Mouse (Mus musculus) embryonic facial prominence, embryonic 10.5 days (tissue): ENCODE results near the gene Ube2i. TPM values are rescaled to one million over a fixed set of nuclear protein-coding genes. Genes with fewer than 3 reads are reported as not detected.
"Not testable (repeated sequence)": the region's sequence is repeated elsewhere in the genome, so short reads cannot be mapped to it uniquely, and the experiment has no call there.

Source experiments
- DNase-seq: peaks from one replicate; pipeline ENCODE4 v3.0.0-alpha.2; 2017; ENCODE audit warnings: low spot score
- H3K27ac ChIP-seq: fragments of 300-500 bp; sonication (generic); replicated peaks from 2 replicates; pipeline ENCODE4 v1.5.1; 2016; ENCODE audit warnings: mild to moderate bottlenecking
- H3K27me3 ChIP-seq: fragments of 300-500 bp; sonication (generic); replicated peaks from 2 replicates; pipeline ENCODE4 v1.6.1; 2016; ENCODE audit warnings: low read depth, mild to moderate bottlenecking; ENCODE audit not compliant: poor library complexity, severe bottlenecking
- H3K36me3 ChIP-seq: fragments of 300-500 bp; sonication (generic); replicated peaks from 2 replicates; pipeline ENCODE4 v1.6.1; 2016; ENCODE audit warnings: mild to moderate bottlenecking, moderate library complexity
- H3K4me1 ChIP-seq: fragments of 300-500 bp; sonication (generic); 2 replicates; pipeline ENCODE4 v1.6.1; 2016
- H3K4me3 ChIP-seq: fragments of 300-500 bp; sonication (generic); 2 replicates; pipeline ENCODE4 v1.5.1; 2016; ENCODE audit warnings: mild to moderate bottlenecking, moderate library complexity
- H3K9me3 ChIP-seq: fragments of 300-500 bp; sonication (generic); 2 replicates; pipeline ENCODE4 v1.6.1; 2016; ENCODE audit warnings: mild to moderate bottlenecking
- WGBS: fragments of 180-500 bp; shearing (Covaris S2); methylation state at CpG from one replicate; pipeline ENCODE4 v1.1.7; 2016; 5-methylcytosine and 5-hydroxymethylcytosine counted together
- polyA plus RNA-seq: library from polyadenylated mRNA; unstranded; fragments of >200 nt; fragmentation: Nextera tagmentation; extraction: Ambion mirVana; gene quantifications from 2 replicates; pipeline ENCODE4 v1.2.1, GENCODE M21; 2016

Ube2i gene
- polyA plus RNA-seq, 1 experiment from 2014 or later = 961 TPM

- Histone ChIP-seq H3K4me1 (peaks cover 22% of the 10 kb centered on the region), H3K9me3 (no peaks in the 10 kb centered on the region), H3K36me3 (peaks cover 32% of the 10 kb centered on the region), H3K27me3 (peaks cover 17% of the 10 kb centered on the region), H3K27ac (no peak overlapping the region), H3K4me3 (no peak overlapping the region)
- no peak for DNase-seq
- 83% methylated on average over 18 of the region's 18 CpGs for WGBS
Measured at GRCm38 (mm10) chr17:25248033-25248750, 26.2 kb downstream of the Ube2i start.

- Histone ChIP-seq H3K4me1 (peaks cover 32% of the 10 kb centered on the region), H3K4me3 (peak overlapping the region; percentile 11; the same call in 1 of the 2 replicates), H3K9me3 (no peaks in the 10 kb centered on the region), H3K36me3 (peaks cover 55% of the 10 kb centered on the region), H3K27me3 (no peaks in the 10 kb centered on the region), H3K27ac (no peak overlapping the region)
- WGBS = 81% methylated on average over 16 of the region's 16 CpGs
- DNase-seq = peak; percentile 31
Measured at GRCm38 (mm10) chr17:25244239-25244638, 30.2 kb downstream of the Ube2i start.

- H3K36me3 ChIP-seq = peaks cover 55% of the 10 kb centered on the region
- 88% methylated on average over 11 of the region's 11 CpGs for WGBS
Measured at GRCm38 (mm10) chr17:25243131-25243780, 31.2 kb downstream of the Ube2i start.

GRCm38 (mm10) chr17:25239695-25240636, 34.5 kb downstream of the Ube2i start, which contains the start of the genes Gnptg and Tsr3:
Gnptg (minus strand) TSS chr17:25240124.
Tsr3 (plus strand) TSS chr17:25240170.
- WGBS = under 1% methylated on average over 80 of the region's 80 CpGs
- Histone ChIP-seq H3K4me3 (peak within 1 kb of the TSS; percentile 100), H3K9me3 (no peaks in the 10 kb centered on the region), H3K4me1 (peaks cover 28% of the 10 kb centered on the region), H3K36me3 (peaks cover 61% of the 10 kb centered on the region), H3K27ac (peak within 1 kb of the TSS; percentile 93), H3K27me3 (no peaks in the 10 kb centered on the region)
- DNase-seq = peak; percentile 94

More at GRCm38 (mm10) chr17:25243131-25243780, 31.2 kb downstream of the Ube2i start:
- Histone ChIP-seq H3K27ac (no peak overlapping the region), H3K4me1 (peaks cover 36% of the 10 kb centered on the region), H3K9me3 (no peaks in the 10 kb centered on the region), H3K27me3 (no peaks in the 10 kb centered on the region), H3K4me3 (no peak overlapping the region; the same call in 1 of the 2 replicates)
- DNase-seq = no peak

GRCm38 (mm10) chr17:25235635-25236034, 38.8 kb downstream of the Ube2i start:
- Histone ChIP-seq H3K4me3 (no peak overlapping the region), H3K9me3 (no peaks in the 10 kb centered on the region), H3K36me3 (peaks cover 38% of the 10 kb centered on the region), H3K27me3 (no peaks in the 10 kb centered on the region), H3K27ac (no peak overlapping the region), H3K4me1 (peaks cover 12% of the 10 kb centered on the region)
- DNase-seq = no peak
- WGBS = 81% methylated on average over 9 of the region's 9 CpGs

DNA sequence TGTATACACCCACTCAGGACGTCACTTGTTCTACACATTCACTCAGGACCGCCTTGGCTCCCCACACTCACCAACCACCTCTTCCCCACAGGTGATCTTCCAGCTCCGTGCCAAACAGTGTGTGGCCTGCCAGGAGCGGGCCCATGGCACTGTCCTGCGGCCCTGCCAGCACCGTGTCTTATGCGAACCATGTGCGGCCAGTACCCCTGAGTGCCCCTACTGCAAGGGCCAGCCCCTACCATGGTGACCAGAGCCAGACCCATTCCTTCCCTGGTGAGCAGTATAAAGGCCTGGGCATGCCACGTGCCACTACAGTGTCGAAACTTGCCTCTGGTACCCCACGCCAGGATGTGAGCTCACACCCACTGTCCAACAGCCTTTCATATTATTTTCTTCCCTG, 42.8 kb downstream of the Ube2i start:
- not testable (repeated sequence) for H3K4me1 ChIP-seq, H3K27ac ChIP-seq, H3K27me3 ChIP-seq, DNase-seq, H3K9me3 ChIP-seq, H3K4me3 ChIP-seq
- H3K36me3 ChIP-seq = peaks cover 70% of the 10 kb centered on the region
- 88% methylated on average over 6 of the region's 11 CpGs for WGBS

GRCm38 (mm10) chr17:25230700-25231099, 43.7 kb downstream of the Ube2i start:
- WGBS = 93% methylated on average over 3 of the region's 3 CpGs

GRCm38 (mm10) chr17:25230014-25230655, 44.3 kb downstream of the Ube2i start:
- not testable (repeated sequence) for DNase-seq, H3K27ac ChIP-seq, H3K4me3 ChIP-seq, H3K9me3 ChIP-seq, H3K27me3 ChIP-seq, H3K4me1 ChIP-seq
- peaks cover 71% of the 10 kb centered on the region for H3K36me3 ChIP-seq
- 80% methylated on average over 17 of the region's 17 CpGs for WGBS

More at GRCm38 (mm10) chr17:25230700-25231099, 43.7 kb downstream of the Ube2i start:
- Histone ChIP-seq H3K27me3 (no peaks in the 10 kb centered on the region), H3K27ac (no peak overlapping the region), H3K9me3 (no peaks in the 10 kb centered on the region), H3K36me3 (peaks cover 71% of the 10 kb centered on the region), H3K4me3 (no peak overlapping the region), H3K4me1 (no peaks in the 10 kb centered on the region)
- no peak for DNase-seq

DNA sequence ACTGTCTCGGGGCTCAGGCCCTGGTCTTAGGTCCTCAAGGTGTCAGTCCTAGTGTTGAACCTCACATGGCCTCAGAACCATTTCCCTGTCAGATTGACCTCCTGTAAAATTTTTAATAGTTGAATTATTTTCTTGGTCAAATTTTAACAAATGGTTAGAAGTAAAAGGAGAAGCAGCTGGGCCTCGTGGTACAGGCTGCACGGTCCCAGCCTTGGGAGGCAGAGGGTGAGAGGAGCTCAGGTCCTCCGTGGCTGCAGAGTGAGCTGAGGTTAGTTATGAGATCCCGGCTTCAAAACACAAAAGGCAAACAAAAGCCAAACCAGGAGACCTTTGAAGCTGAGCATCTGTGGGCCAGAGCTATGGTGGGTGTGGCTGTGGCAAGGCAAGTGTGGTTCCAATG, 46.4 kb downstream of the Ube2i start:
- H3K4me1 ChIP-seq = no peaks in the 10 kb centered on the region
- 84% methylated on average over 5 of the region's 5 CpGs for WGBS
- H3K27me3 ChIP-seq = 0 out of 2 replicates have a peak, but pooled peaks cover 2% of the 10 kb centered on the region
- H3K9me3 ChIP-seq = no peaks in the 10 kb centered on the region
- no peak overlapping the region for H3K4me3 ChIP-seq
- no peak for DNase-seq
- H3K27ac ChIP-seq = no peak overlapping the region
- peaks cover 75% of the 10 kb centered on the region for H3K36me3 ChIP-seq

DNA sequence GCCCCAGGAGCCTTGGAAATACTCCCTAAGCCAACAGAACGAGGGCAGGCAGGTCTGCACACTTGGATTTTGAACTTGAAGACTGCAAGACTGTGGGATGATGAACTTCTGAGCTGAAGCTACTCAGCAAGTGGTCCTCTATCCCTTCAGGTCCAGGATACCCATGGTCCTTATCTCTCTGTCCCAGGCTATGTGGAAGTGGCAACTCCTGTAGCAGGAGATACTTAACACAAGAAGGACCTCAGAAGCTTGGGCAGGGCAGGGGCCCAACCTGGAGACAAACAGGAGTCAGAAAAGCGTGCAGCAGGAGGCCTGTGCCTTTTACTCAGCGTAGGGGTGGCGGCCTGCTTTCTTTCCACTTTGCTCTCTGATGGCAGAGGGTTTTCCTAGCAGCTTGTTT, 48.8 kb downstream of the Ube2i start:
- H3K27ac ChIP-seq = no peak overlapping the region
- no peaks in the 10 kb centered on the region for H3K9me3 ChIP-seq
- H3K4me1 ChIP-seq = peaks cover 18% of the 10 kb centered on the region
- WGBS = 84% methylated on average over 4 of the region's 4 CpGs
- no peak overlapping the region for H3K4me3 ChIP-seq
- peaks cover 71% of the 10 kb centered on the region for H3K36me3 ChIP-seq
- 0 out of 2 replicates have a peak, but pooled peaks cover 13% of the 10 kb centered on the region for H3K27me3 ChIP-seq
- no peak for DNase-seq

DNA sequence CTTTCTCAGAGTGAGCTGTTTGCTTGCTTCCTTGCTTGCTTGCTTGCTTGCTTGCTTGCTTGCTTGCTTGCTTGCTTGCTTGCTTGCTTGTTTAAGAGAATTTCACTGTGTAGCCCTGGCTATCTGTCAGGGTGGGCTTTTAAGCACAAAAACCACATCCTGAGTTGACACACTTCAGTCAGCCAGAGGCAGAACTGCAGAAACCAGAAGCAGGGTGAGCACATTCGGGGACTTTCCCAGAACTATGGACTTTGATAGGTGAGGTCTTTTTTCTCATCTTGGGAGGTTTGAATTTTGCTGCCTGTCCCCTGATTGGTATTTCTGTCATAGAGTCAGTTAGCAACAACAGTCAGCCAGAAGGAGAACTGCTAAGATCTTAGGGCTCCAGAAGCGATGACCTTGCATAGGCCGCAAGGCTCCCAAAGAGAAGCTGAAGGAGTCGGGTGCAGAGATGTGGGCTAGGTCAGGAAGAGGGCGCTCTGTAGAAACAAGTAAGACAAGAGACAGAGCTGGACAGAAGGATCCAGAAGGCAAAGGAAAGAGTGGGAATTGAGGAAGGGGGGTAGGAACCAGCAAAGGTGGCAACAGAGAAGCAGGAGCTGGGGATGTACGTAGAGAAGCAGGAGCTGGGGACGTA, 49.7 kb downstream of the Ube2i start:
- DNase-seq = no peak
- Histone ChIP-seq H3K9me3 (no peaks in the 10 kb centered on the region), H3K4me1 (peaks cover 18% of the 10 kb centered on the region), H3K27ac (no peak overlapping the region), H3K36me3 (peaks cover 71% of the 10 kb centered on the region), H3K27me3 (0 out of 2 replicates have a peak, but pooled peaks cover 17% of the 10 kb centered on the region), H3K4me3 (no peak overlapping the region)
- WGBS = 90% methylated on average over 7 of the region's 7 CpGs
